Mouse (Mus musculus): ENCODE data around the gene Metrn. TPM values are rescaled to one million over a fixed set of nuclear protein-coding genes. Genes with fewer than 3 reads are reported as not detected.
A peak's percentile ranks its signal among the peaks of the same experiment; 100 is the strongest.

The Metrn gene
- total and polyA plus RNA-seq, 3 experiments, result 16.9 to 50.1 (median 23.7) TPM

GRCm38 (mm10) chr17:25828712-25829557 is 32.0 kb upstream of the Metrn start, which contains the start of gene Jmjd8 (continued):
- TF ChIP-seq MXI1 (IDR thresholded peaks at IDR 0.05; ENCODE audit: low read depth, low read length), result 0 out of 2 replicates have a peak, but pooled peaks have one; percentile 51

GRCm38 (mm10) chr17:25828223-25828594 is 31.3 kb upstream of the Metrn start:
- dilution Hi-C loops (cut with MboI; ENCODE audit: extremely low pct_ligation_motif_present, extremely low pct_unique_long_range_greater_than_20kb, low sequenced_read_pairs), result no loop called here
- no peaks in the 10 kb centered on the region for H3K27me3 ChIP-seq (replicated peaks)
- H3K4me2 ChIP-seq (ENCODE audit: insufficient read depth, low read depth, poor library complexity, severe bottlenecking), result no peak overlapping the region
- H3K4me3 ChIP-seq (replicated peaks in 1 of 3; ENCODE audit: low read depth in 2 of 3, low read length in 2 of 3, poor library complexity in 1 of 3), result no peak overlapping the region
- no peak overlapping the region for H3K9ac ChIP-seq (ENCODE audit: insufficient read depth, low read depth)
- peaks cover 26 to 56% of the 10 kb centered on the region in 2 experiments for H3K4me1 ChIP-seq (ENCODE audit: control insufficient read depth in 1 of 2, insufficient read depth in 2 of 2)
- H3K9me3 ChIP-seq (replicated peaks; ENCODE audit: low read length), result no peaks in the 10 kb centered on the region
- in situ Hi-C loops (cut with MboI; ENCODE audit: low pct_ligation_motif_present, low pct_unique_long_range_greater_than_20kb, low sequenced_read_pairs), result no loop called here
- H3K27ac ChIP-seq (ENCODE audit: insufficient read depth, low read depth), result no peak overlapping the region
- H3K36me3 ChIP-seq (replicated peaks in 1 of 2; ENCODE audit: control insufficient read depth in 1 of 2, insufficient read depth in 1 of 2, low read length in 1 of 2), result peaks cover 49 to 70% of the 10 kb centered on the region in 2 experiments
- peaks cover 14% of the 10 kb centered on the region for H3K79me2 ChIP-seq (replicated peaks; ENCODE audit: control insufficient read depth, extremely low read depth, insufficient read depth, poor library complexity, severe bottlenecking)
- DNase-seq (ENCODE audit: extremely low read depth), result no peak
- TF ChIP-seq MEF2A (IDR thresholded peaks at IDR 0.05; ENCODE audit: borderline replicate concordance, low read depth, low read length), result no peak
- no peak for TF ChIP-seq RCOR1 (conservative IDR thresholded peaks at IDR 0.05; ENCODE audit: low read depth, low read length)
- no peak for TF ChIP-seq IRF4 (IDR thresholded peaks at IDR 0.05; ENCODE audit: low read depth, low read length)
- no peak for TF ChIP-seq SIN3A (IDR thresholded peaks at IDR 0.05; ENCODE audit: low read length)
- no peak for TF ChIP-seq NRF1 (IDR thresholded peaks at IDR 0.05; ENCODE audit: low read depth, low read length)
- TF ChIP-seq JUND (conservative IDR thresholded peaks at IDR 0.05; ENCODE audit: low read depth, low read length), result no peak
- no peak for TF ChIP-seq TBP (conservative IDR thresholded peaks at IDR 0.05; ENCODE audit: low read depth, low read length)
- no peak for TF ChIP-seq MXI1 (IDR thresholded peaks at IDR 0.05; ENCODE audit: low read depth, low read length)

GRCm38 (mm10) chr17:25827546-25828222 is 30.7 kb upstream of the Metrn start:
- no peak overlapping the region for H3K4me3 ChIP-seq (replicated peaks in 1 of 3; ENCODE audit: low read depth in 2 of 3, low read length in 2 of 3, poor library complexity in 1 of 3)
- no peak overlapping the region for H3K4me2 ChIP-seq (ENCODE audit: insufficient read depth, low read depth, poor library complexity, severe bottlenecking)
- in situ Hi-C loops (cut with MboI; ENCODE audit: low pct_ligation_motif_present, low pct_unique_long_range_greater_than_20kb, low sequenced_read_pairs) (no loop called here), dilution Hi-C loops (cut with MboI; ENCODE audit: extremely low pct_ligation_motif_present, extremely low pct_unique_long_range_greater_than_20kb, low sequenced_read_pairs) (no loop called here)
- H3K79me2 ChIP-seq (replicated peaks; ENCODE audit: control insufficient read depth, extremely low read depth, insufficient read depth, poor library complexity, severe bottlenecking), result peaks cover 14% of the 10 kb centered on the region
- H3K4me1 ChIP-seq (ENCODE audit: control insufficient read depth in 1 of 2, insufficient read depth in 2 of 2), result peaks cover 26 to 59% of the 10 kb centered on the region in 2 experiments
- H3K9me3 ChIP-seq (replicated peaks; ENCODE audit: low read length), result no peaks in the 10 kb centered on the region
- peaks cover 1% of the 10 kb centered on the region for H3K27me3 ChIP-seq (replicated peaks)
- peaks cover 49 to 70% of the 10 kb centered on the region in 2 experiments for H3K36me3 ChIP-seq (replicated peaks in 1 of 2; ENCODE audit: control insufficient read depth in 1 of 2, insufficient read depth in 1 of 2, low read length in 1 of 2)
- H3K9ac ChIP-seq (ENCODE audit: insufficient read depth, low read depth), result no peak overlapping the region
- TF ChIP-seq BHLHE40 (IDR thresholded peaks at IDR 0.05; ENCODE audit: low read depth, low read length), result no peak
- no peak for TF ChIP-seq MEF2A (IDR thresholded peaks at IDR 0.05; ENCODE audit: borderline replicate concordance, low read depth, low read length)
- TF ChIP-seq MXI1 (IDR thresholded peaks at IDR 0.05; ENCODE audit: low read depth, low read length), result no peak
- no peak for TF ChIP-seq POLR2AphosphoS2 (IDR thresholded peaks at IDR 0.05; ENCODE audit: low read depth, low read length)
- TF ChIP-seq ZNF384 (IDR thresholded peaks at IDR 0.05; ENCODE audit: low read depth, low read length), result no peak
- TF ChIP-seq UBTF (IDR thresholded peaks at IDR 0.05; ENCODE audit: low read depth, low read length), result no peak
- no peak for TF ChIP-seq KAT2A (IDR thresholded peaks at IDR 0.05; ENCODE audit: insufficient replicate concordance, low read length)
- TF ChIP-seq CHD2 (IDR thresholded peaks at IDR 0.05; ENCODE audit: low read length), result no peak
- no peak for TF ChIP-seq ZKSCAN1 (IDR thresholded peaks at IDR 0.05; ENCODE audit: borderline replicate concordance, low read depth, low read length)
- TF ChIP-seq CHD1 (IDR thresholded peaks at IDR 0.05; ENCODE audit: low read depth, low read length), result no peak
- TF ChIP-seq MAX (IDR thresholded peaks at IDR 0.05; ENCODE audit: low read length), result no peak
- no peak for DNase-seq (ENCODE audit: extremely low read depth)
- no peak overlapping the region for H3K27ac ChIP-seq (ENCODE audit: insufficient read depth, low read depth)
